Mouse (Mus musculus): Measurements from ENCODE around the gene Gpr141.
"Not testable (repeated sequence)": the region's sequence is repeated elsewhere in the genome, so short reads cannot be mapped to it uniquely, and the experiment has no call there.

Gene Gpr141

DNA sequence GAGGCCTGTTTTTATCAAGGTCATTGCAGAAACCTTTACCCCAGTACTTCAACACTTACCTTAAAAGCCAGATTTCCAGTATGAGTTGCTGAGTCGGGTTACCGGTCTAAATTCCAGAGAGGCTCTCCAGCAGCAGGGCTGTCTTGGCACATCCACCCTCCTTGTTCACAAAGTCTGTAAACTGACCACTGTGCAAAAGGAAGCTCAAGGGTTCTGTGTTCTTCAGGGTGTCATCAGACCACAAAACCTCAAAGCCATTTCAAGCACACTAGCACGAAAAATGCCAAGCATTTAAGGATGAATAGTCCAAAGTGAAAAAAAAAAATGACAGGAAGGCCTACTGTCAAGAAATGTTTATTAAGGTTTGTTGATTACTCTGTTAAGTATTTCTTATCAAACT is at the start of gene Gpr141:
Gpr141 (minus strand) TSS at position 187 of the 400 bp plus-strand sequence.
- no peak for DNase-seq

GRCm38 (mm10) chr13:19864241-19864640 is 40.2 kb upstream of the Gpr141 start:
- no peak for DNase-seq

DNA sequence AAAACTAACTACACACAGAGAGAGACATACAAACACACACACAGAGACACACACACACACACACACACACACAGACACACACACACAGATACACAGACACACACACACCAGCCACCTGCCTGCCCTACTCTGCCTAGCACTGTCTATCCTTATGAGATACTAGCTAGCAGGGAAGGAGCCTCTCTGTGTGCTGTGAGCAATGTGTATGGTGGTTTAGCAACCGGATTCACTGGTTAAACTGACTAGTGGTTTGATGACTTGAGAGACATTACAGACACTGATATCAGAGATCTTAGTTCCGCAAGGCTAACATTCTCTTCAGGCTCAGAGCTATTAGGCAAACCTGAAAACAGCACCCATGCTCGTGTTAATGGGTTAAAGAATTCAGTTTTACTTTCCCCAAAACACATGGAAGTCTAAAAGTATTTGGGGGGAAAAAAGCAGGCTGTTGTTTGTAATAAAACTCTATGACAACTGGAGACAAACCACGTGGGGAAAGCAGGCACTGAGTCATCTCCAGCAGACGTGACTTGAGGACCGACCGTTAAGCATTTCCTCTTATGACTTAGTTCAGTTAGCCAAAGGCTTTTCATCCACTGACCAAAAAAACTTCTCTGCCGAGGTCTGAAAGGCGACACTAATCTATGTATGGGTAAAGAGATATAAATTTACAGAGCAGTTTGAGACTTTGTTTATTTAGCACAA is 30.7 kb upstream of the Gpr141 start:
- DNase-seq = no peak

DNA sequence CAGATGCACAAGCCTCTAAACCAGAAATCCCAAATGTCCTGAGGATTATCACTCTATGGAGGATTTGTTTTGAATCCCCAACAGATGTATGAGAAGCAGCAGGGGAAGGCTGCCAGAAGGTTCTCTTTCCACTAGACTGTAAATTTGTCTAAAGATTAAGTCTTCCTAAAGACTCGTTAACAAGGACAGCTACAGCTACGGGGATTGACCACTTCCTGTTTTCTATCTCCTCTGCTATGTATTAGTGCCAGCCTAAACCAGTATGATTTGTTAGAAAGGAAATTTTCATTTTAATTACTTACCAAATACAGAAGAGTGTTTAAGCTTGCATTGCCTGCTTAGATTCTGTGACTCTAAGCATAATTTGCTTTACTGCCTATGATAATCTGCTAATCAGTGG is 30.0 kb upstream of the Gpr141 start:
- no peak for DNase-seq

DNA sequence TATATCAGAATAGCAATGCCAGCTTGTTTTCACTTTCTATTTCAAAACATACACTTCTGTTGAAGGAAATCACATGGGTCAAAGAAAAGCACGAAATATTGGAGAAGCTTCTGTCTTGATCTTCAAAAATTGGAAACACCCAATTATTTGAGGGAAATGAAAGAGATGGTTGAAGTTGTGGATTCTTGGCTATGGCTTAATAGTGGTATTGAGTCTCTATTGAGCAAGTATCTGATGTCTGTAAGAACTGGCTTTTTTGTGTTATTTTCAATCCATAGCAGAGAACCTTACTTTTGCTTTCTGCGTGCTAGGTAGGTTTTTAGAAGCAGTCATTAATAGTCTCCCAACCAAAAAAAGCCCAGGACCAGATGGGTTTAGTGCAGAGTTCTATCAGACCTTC is 19.4 kb upstream of the Gpr141 start:
- no peak for DNase-seq

GRCm38 (mm10) chr13:19842707-19843106 is 18.6 kb upstream of the Gpr141 start:
- no peak for DNase-seq

DNA sequence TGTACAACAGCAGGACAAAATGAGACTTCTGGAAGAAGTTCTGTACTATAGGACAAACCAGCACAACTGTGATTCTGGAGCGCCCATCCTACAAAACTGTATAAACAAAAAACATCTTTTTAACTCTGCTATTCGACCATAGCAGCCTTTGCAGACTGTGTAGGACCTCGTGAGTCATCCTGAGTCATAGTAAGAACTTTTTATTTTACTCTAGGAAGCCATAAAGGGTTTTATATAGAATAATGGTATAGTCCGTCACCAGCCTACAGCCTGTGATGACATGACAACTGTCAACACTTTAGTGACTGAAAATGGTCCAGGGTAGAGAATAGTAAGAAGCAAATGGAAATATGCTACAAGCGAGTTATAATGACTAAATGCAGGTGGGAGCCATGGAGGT is 17.6 kb upstream of the Gpr141 start:
- DNase-seq = no peak

GRCm38 (mm10) chr13:19840206-19840605 is 16.1 kb upstream of the Gpr141 start:
- no peak for DNase-seq

GRCm38 (mm10) chr13:19830560-19830959 is 6.5 kb upstream of the Gpr141 start:
- DNase-seq = no peak

DNA sequence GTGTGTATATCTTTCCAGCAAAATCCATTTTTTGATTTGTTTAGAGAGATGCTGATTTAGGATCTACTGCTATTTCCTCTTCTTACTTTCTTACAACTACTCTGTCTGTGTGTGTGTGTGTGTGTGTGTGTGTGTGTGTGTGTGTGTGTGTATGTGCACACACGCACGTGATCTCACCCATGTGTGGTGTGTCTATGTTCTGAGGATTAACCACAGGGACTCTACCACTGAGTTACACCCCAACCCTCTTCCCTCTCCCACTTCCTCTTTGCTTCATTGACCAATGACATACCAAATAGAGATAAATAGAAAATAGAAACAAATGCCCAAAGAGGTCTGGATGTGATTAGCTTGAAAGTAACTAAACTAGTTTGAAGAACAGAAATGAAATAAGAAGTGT is 4.0 kb upstream of the Gpr141 start:
- no peak for DNase-seq

DNA sequence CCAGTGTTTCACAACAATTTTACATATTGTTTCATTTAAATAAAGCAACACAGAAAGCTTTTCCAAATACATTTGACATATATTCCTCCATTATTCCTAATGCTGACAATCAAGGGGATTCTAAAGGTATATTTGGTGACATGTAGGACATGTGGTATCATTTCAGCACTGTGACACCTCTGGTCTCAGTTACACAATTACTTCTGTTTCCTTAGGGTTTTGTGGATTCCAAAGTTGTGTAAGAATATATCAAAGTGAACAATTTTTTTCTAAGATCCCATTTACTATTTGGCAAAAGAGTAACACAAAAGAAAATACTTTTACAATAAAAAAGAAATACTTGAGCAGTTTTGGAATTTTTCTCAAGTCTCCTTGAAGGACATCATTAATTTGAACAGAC is 2.4 kb downstream of the Gpr141 start:
- DNase-seq = no peak

- DNase-seq = no peak
Measured at GRCm38 (mm10) chr13:19819926-19820325, 4.1 kb downstream of the Gpr141 start.

DNA sequence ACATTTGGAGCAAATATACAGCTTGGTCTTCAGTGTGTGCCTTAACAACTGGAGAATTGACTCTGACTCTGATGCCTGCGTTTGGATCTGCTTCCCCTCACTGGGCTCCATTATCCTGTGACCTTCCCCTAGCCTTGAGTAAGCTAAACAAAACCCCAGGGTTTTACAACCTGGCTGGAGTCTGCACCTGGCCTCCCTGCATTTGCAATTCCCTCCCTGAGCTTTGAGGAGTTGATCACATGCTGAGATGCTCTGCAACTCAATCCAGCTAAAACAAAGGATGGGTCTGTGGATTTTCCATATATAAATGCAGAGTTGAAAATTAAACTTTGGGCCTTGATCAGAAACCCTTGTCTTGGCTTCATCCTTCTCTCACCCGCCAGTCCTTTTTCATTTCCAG is 4.8 kb downstream of the Gpr141 start:
- no peak for DNase-seq

DNA sequence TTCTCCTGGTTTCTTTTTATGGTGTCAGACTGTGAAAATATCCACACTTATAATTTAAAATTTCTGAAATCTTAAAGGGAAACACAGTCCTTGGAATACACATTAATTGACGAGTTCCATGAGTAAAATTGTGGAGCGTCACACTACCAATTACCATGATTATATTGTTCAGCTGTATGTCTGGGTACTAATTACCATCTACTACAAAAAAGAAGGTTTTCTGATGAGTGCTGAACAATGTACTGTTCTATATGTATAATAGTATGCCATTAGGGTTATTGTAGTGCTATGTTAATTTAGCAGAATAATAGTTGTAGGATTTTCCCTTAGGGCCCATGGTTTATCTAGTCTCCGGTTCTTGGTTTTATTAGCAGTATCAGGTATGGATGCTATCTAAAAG is 29.1 kb downstream of the Gpr141 start:
- no peak for DNase-seq

DNA sequence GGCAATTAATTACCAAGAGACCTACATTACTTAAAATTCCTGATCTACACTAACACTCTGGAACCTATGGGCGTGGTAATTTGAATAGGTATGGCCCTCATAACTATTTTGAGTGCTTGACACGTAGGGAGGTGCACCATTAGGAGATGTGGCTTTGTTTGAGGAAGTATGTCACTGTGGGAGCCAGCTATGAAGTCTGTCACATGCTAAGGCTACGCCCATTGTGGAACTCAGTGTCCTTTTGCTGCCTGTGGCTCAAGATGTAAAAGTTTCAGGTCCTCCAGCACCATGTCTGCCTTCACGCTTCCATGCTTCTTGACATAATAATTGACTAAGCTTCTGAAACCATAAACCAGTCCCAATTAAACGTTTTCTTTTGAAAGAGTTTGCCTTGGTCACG is 29.6 kb downstream of the Gpr141 start:
- no peak for DNase-seq

DNA sequence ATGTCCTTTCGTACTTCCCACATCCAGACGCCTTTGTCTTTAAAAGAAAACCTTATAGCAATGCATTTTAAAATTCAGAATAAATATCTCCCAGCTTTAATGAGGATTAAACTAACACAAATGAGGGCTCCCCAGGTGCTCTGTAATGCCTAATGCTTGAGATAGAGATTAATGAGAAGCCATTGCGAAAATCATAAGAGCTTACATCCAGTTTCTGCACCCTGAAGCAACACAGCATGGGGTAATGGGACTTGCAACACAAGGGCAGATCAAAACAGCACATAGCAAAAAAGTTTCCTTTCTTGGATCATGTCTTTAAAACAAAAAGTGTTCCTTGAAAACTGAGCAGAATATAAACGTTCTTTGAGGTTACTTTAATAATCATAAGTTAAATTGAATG is 30.3 kb downstream of the Gpr141 start:
- no peak for DNase-seq

DNA sequence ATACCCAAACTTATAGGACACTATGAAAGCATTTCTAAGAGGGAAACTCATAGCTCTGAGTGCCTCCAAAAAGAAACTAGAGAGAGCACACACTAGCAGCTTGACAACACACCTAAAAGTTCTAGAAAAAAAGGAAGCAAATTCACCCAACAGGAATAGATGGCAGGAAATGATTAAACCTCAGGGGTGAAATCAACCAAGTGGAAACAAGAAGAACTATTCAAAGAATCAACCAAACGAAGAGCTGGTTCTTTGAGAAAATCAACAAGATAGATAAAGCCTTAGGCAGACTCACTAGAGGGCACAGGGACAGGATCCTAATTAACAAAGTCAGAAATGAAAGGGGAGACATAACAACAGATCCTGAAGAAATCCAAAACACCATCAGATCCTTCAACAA is 36.1 kb downstream of the Gpr141 start:
- DNase-seq = not testable (repeated sequence)

DNA sequence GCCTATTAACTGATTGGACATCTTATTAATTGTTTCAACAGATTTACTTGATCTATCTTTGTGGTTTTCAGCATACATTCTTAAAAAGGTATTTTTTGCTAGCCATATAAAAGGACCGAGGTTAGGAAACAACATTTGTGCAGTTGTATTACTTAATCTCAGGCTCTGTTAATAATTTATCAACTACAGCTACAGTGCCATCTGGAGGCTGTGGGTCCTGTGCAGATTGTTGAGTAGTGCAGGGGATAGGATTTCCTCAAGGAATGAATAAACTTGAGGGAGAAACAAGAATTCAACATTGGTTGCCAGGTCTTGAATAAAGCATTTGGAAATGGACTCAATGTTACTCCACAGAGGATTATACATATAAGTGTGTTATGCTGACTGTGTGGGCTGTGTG is 53.9 kb downstream of the Gpr141 start:
- no peak for DNase-seq

DNA sequence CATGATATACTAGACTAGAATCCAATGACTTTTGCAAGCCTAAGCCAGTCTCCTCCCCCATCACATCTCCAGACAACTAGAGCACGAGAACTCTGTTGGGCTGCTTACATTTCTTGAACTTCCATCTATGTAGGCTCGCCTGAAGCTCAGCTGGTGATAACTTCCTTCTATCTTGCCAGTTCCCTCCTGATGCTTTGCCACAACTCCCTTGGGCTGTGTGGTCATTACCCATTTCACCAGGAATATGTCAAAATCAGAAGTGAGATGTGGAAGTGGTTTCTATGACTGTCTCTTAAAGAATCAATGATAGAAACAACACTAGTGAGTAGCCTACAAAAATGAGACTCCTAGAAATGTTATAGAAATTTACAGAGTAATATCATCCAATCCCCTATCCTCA is 56.9 kb downstream of the Gpr141 start:
- DNase-seq = no peak

DNA sequence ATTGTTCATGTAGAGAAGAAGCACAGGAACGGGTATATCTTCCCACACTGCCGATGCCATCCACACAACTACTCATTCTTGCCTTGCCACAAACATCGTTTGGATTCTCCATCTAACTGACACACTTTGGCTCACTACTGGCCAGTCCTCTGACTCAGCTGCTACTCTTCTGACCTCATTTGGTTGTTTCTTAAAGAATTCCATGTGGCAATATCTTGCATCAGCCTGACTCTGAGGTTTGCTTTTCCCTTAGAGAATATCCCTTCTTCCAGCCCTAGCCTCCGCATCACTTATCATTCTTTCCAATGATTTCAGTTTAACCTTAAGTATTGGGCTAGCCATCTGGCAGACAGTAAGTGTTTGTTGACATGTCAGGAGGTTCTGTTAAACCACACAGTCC is 59.8 kb downstream of the Gpr141 start:
- DNase-seq = no peak

DNA sequence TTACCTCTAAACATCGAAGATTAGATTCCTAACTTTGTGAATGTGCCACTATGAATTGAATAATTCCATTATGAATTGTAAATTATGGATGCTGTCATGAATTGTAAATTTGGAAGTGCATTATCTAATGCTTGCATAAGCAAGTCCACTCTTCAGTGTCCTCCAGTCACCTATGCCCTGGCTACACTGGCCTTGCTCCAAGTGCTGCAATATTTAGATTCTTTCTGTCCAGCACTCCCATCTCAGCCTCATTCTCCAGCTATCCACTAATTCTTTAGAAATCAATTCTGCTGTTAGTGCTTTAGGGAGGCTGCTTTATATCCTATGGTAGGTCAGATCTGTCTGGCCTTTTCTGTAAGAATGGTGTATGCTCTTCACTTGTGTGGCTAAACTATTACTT is 60.8 kb downstream of the Gpr141 start:
- DNase-seq = no peak

DNA sequence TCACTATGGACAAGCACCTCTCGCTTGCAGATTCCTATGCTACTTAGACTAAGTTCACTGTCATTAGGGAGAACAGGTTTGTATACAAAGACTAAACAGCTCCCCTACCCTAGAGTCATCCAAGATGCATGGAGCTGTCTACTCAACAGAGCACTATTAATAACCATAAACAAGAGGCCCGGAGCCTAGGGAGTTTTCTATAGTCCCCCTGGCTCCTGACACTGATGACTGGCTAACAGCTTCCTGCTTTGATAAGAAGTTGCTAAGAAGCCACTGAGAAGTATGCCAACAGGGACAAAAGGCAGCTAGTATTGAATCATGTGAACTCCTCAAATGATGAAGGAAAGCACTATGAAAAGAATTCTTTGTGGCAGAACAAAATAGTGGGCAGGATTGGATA is 78.3 kb downstream of the Gpr141 start:
- DNase-seq = no peak

DNA sequence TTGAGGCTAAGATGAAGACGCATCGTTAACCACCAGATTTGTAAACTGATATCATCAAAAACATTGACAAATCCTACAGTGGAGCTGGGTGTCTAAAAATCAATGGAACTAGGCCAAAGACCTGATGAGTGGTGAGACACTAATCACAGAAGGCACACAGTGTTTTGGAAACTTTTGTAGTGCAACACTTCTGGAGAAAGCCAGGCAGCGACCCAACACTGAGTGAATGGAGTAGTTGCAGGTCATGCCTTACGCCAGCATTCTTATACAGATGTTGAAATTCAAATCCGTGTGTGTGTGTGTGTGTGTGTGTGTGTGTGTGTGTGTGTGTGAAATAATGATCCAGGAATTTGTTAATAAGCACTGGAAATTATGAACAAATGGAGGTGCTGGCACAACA is 79.5 kb downstream of the Gpr141 start:
- no peak for DNase-seq

DNA sequence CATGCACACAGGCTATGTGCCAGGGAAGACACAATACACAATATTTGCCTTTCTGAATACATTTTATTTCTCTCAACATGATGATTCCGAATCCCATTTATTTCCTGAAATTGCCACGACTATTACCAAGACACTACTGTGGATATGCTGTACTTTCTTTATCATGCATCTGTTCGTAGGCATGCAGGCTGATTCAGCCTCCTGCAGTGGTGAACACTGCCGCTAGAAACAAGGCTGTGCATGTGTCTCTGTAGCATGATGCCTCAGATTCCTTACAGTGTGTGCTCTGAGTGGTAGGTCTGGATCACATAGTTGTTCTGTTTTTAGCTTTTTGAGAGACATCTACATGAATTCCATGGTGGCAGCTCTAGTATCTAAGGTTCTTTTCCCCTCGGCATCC is 89.5 kb downstream of the Gpr141 start:
- no peak for DNase-seq

- DNase-seq = no peak
Measured at GRCm38 (mm10) chr13:19730826-19731225, 93.2 kb downstream of the Gpr141 start.

GRCm38 (mm10) chr13:19718954-19719353 is 105.1 kb downstream of the Gpr141 start:
- DNase-seq = no peak

Data from thymus, postnatal 36 days (tissue).